Comparison of ENCODE assay signal across 8 mouse cellular contexts in the genomic region with DNA sequence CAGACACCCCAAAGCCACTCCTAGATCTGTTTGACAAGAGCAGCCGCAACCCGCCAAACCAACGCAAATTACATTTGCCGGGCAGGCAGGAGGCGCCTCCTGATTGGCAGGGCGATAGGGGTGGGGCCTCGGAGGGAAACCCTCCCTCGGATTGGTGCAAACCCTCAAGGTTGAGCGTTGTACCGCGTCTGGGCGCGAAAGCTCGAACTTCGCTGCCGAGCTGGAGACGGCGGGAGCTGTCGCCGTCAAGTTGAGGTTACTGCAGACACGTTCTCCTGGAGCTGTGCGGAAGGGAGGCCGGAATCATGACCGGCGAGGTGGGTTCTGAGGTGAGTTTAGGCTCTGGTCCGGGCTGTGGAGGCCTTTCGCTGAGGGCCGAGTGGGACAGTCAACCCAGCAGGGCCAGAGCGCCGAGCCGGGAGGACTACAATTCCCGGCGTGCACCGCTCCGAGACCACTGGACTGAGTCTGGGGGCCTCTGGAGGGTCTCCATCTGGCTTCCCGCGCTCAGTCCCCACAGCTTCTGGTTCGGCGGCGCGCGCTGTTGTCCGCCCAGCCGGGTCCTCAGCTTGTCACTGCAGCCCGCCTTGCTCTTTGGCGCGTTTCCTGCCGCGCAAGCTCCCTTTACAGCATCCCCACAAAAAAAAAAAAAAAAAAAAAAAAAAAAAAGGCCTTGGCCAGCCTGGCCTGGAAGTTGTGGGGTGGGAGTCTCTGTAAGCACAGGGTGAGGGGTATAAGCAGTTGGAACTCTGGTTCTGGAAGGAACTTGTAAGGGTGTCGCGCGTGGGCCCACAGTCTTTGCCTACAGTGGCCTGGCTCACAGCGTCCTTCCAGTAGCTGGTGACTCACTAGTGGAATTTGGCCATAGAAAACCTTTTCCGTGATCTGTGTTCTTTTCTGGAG. TPM values are rescaled to one million over a fixed set of nuclear protein-coding genes. Genes with fewer than 3 reads are reported as not detected.
A peak's percentile ranks its signal among the peaks of the same experiment; 100 is the strongest.
DNase-seq lines count a peak whose midpoint lies in the region; ATAC-seq lines count a peak whose summit lies in the region.

A gene (plus strand): TSS at position 127 of the 903 bp plus-strand sequence.

- peak; percentile 88 for DNase-seq in T-cell, adult 2 months (ENCODE audit: low spot score)
- DNase-seq in cerebellum, postnatal 10 days: peak; percentile 93 to 95
- DNase-seq in frontal cortex, postnatal 10 days (ENCODE audit: low spot score in 2 of 2): peak; percentile 75 to 85
- DNase-seq in layer of hippocampus, postnatal 25 days (ENCODE audit: extremely low spot score in 1 of 2, low spot score in 1 of 2): peak; percentile 55 to 69
- peak; percentile 91 to 92 for DNase-seq in lung, postnatal 4 days
- DNase-seq in retina, postnatal 7 days (ENCODE audit: low read depth, low spot score): peak; percentile 68
- peak; percentile 80 to 85 for DNase-seq in urinary bladder, adult 18-20 months (ENCODE audit: low spot score in 2 of 2)

- peak within 1 kb of the TSS; percentile 53; the same call in 1 of the 2 replicates for H3K27ac ChIP-seq in hindbrain, embryonic 12.5 days

- peak within 1 kb of the TSS; percentile 72 for H3K4me3 ChIP-seq in hindbrain, embryonic 12.5 days

- ATAC-seq in hindbrain, embryonic 12.5 days (ENCODE audit: low FRiP score): peak; percentile 97

- H3K4me2 ChIP-seq in hindbrain, embryonic 12.5 days (replicated peaks): peak within 1 kb of the TSS; percentile 66

- under 1% methylated on average over 52 of the region's 54 CpGs for WGBS in hindbrain, embryonic 12.5 days

- peak within 1 kb of the TSS; percentile 66 for H3K9ac ChIP-seq in hindbrain, embryonic 12.5 days

- peaks cover 7% of the 10 kb centered on the region; the same call in 1 of the 2 replicates for H3K36me3 ChIP-seq in hindbrain, embryonic 12.5 days

- no peaks in the 10 kb centered on the region for H3K27me3 ChIP-seq in hindbrain, embryonic 12.5 days

- H3K9me3 ChIP-seq in hindbrain, embryonic 12.5 days (replicated peaks): no peaks in the 10 kb centered on the region

- peaks cover 6% of the 10 kb centered on the region for H3K4me1 ChIP-seq in hindbrain, embryonic 12.5 days

RNA-seq across cellular contexts. Expression of the gene that starts here (rescaled TPM):
- polyA plus RNA-seq in hindbrain, embryonic 12.5 days (2016; fragmentation: Nextera tagmentation; extraction: Ambion mirVana): 23.5 and 27.2 TPM in 2 replicates
- 1 to 10 TPM; 1.1 to 2.5 TPM for total RNA-seq in layer of hippocampus, postnatal 25 days (2021)

Comparison
In these comparisons a context has a peak if more than half of its experiments do, and no peak if none do; other contexts are left out.
1. Peak in every context shown above with its lines: DNase-seq, ATAC-seq, H3K4me3 ChIP-seq and H3K27ac ChIP-seq.